Mouse (Mus musculus) hematopoietic stem cell, adult 5-6 weeks (primary cell): ENCODE data around the gene Cptp. TPM values are rescaled to one million over a fixed set of nuclear protein-coding genes. Genes with fewer than 3 reads are reported as not detected.

Source experiments
- ATAC-seq, 2 experiments: fragments of 125-278 bp in 1 of 2; replicated peaks in 1 of 2; 2 replicates each; pipeline ENCODE4 v1.8.0; 2016 to 2017; ENCODE audit warnings: inconsistent platforms in 2 of 2, mild to moderate bottlenecking in 2 of 2, moderate number of reproducible peaks in 2 of 2, low read depth in 1 of 2, moderate TSS enrichment in 1 of 2; ENCODE audit not compliant: low FRiP score in 2 of 2, poor library complexity in 2 of 2, severe bottlenecking in 2 of 2, insufficient read depth in 1 of 2, low TSS enrichment in 1 of 2
- total RNA-seq: library from RNA; stranded (forward); fragments of 172-1452, 232-1000 nt; gene quantifications from 2 replicates; pipeline ENCODE4 v1.2.3, GENCODE M21; 2017

Gene Cptp
- total RNA-seq, 1 experiment from 2014 or later = 8.5 TPM

- no peak for ATAC-seq
Observed at GRCm38 (mm10) chr4:155849792-155850451, 19.3 kb downstream of the Cptp start.

- ATAC-seq = no peak
Observed at GRCm38 (mm10) chr4:155849391-155849790, 19.8 kb downstream of the Cptp start.

- ATAC-seq = no peak
Observed at GRCm38 (mm10) chr4:155848434-155849095, 20.7 kb downstream of the Cptp start.

GRCm38 (mm10) chr4:155847591-155848352 is 21.5 kb downstream of the Cptp start:
- no peak for ATAC-seq

- ATAC-seq = peak; percentile 68 to 72
Observed at GRCm38 (mm10) chr4:155846871-155847578, 22.2 kb downstream of the Cptp start, which contains the start of gene Dvl1. TSS of gene Dvl1 (plus strand) at chr4:155847402.

GRCm38 (mm10) chr4:155843231-155843630 is 26.0 kb downstream of the Cptp start:
- ATAC-seq = no peak

- ATAC-seq = no peak
Observed at GRCm38 (mm10) chr4:155841651-155842270, 27.5 kb downstream of the Cptp start.

- peak; percentile 63 to 68 for ATAC-seq
Observed at GRCm38 (mm10) chr4:155841003-155841454, 28.2 kb downstream of the Cptp start.

GRCm38 (mm10) chr4:155840076-155841002 is 28.9 kb downstream of the Cptp start:
- peak in 1 of 2 experiments; percentile 12; a peak in 2 of 4 replicates for ATAC-seq

- ATAC-seq = no peak
Observed at GRCm38 (mm10) chr4:155839483-155839910, 29.7 kb downstream of the Cptp start, which contains the start of gene Mxra8. TSS of gene Mxra8 (plus strand) at chr4:155839680.

GRCm38 (mm10) chr4:155838187-155839153 is 30.8 kb downstream of the Cptp start:
- no peak for ATAC-seq

GRCm38 (mm10) chr4:155837404-155838010 is 31.7 kb downstream of the Cptp start:
- peak; percentile 15 to 46; a peak in 3 of 4 replicates for ATAC-seq

GRCm38 (mm10) chr4:155833836-155834235 is 35.4 kb downstream of the Cptp start:
- peak; percentile 29 to 42; a peak in 2 of 4 replicates for ATAC-seq

GRCm38 (mm10) chr4:155833234-155833633 is 36.0 kb downstream of the Cptp start:
- ATAC-seq = no peak

GRCm38 (mm10) chr4:155832321-155832720 is 36.9 kb downstream of the Cptp start:
- ATAC-seq = no peak
